In the genomic region with DNA sequence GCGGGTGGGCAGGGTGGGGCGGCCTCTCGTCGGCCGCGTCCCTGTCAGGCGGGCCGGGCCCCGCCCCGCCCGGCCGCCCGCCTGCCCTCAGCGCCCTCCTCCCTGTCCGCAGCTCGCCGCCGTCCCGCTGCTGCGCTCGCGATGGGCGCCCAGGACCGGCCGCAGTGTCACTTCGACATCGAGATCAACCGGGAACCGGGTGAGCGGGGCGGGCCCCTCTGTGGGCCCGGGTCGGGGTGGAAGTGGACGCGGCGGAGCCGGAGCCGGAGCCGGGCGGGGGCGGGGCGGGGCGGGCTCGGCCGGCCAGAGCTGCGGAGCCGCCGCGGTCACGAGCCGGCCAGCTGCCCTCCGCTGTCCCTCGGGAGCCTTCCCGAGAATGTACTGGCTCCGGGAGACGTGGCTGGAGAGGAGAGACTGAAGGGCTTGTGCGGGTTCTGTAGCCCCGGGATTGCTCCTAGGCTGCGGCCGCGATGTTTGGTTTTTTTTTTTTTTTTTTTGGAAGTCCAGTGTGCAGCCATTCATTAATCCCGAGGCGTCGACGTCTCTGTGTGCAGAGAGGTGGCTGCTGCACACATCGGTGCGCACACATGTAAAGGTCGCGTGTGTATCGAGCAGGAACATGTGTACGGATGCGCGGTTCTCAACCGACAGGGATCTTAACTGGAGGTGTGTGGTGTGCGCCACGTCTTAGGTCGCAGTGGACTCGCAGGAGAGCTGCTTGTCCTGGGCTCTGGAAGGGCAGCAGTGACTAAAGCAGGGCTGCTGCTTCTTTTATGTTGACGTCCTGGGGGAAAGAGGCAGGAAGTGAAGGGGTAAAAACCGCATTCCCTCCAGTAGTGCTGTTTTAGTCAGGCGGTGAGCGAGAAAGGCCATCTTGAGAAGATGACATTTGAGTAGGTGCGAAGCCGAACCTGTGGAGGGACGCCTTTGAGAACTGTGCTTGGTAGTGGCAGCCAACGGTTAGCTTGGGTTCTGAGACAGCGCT, we compare ENCODE assay signal across 8 mouse cellular contexts. TPM values are rescaled to one million over a fixed set of nuclear protein-coding genes. Genes with fewer than 3 reads are reported as not detected.
DNase-seq lines count a peak whose midpoint lies in the region; ATAC-seq and TF ChIP-seq lines count a peak whose summit lies in the region.

No protein-coding gene starts in this region.

- 0 out of 2 replicates have a peak, but pooled peaks have one; percentile 4 for TF ChIP-seq CTCF in lung, postnatal 0 days (IDR thresholded peaks at IDR 0.05)

- H3K4me3 ChIP-seq in forebrain, embryonic 14.5 days (ENCODE audit: low read depth, low read length): peak overlapping the region; percentile 94
- peak overlapping the region; percentile 53 for H3K4me3 ChIP-seq in intestine, embryonic 14.5 days (ENCODE audit: low read depth, low read length)
- H3K4me3 ChIP-seq in lung, postnatal 0 days (ENCODE audit: low read depth, low read length): peak overlapping the region; percentile 89

- no peaks in the 10 kb centered on the region for H3K27me3 ChIP-seq in forebrain, embryonic 14.5 days (replicated peaks; ENCODE audit: control insufficient read depth, insufficient read depth, low read length)
- no peaks in the 10 kb centered on the region for H3K27me3 ChIP-seq in intestine, embryonic 14.5 days (replicated peaks; ENCODE audit: control insufficient read depth, insufficient read depth, low read length)
- H3K27me3 ChIP-seq in lung, postnatal 0 days (replicated peaks; ENCODE audit: insufficient read depth, low read length): no peaks in the 10 kb centered on the region

- H3K4me1 ChIP-seq in forebrain, embryonic 14.5 days (ENCODE audit: control insufficient read depth, insufficient read depth, low read length): peaks cover 10% of the 10 kb centered on the region
- H3K4me1 ChIP-seq in intestine, embryonic 14.5 days (replicated peaks; ENCODE audit: control insufficient read depth, insufficient read depth, low read length): peaks cover 9% of the 10 kb centered on the region
- peaks cover 6% of the 10 kb centered on the region; the same call in 1 of the 2 replicates for H3K4me1 ChIP-seq in lung, postnatal 0 days (ENCODE audit: insufficient read depth, low read depth, low read length)

- H3K4me2 ChIP-seq in forebrain, embryonic 14.5 days (ENCODE audit: low read length): peak overlapping the region; percentile 95
- H3K4me2 ChIP-seq in intestine, embryonic 14.5 days (ENCODE audit: low read length): peak overlapping the region; percentile 64
- peak overlapping the region; percentile 61 for H3K4me2 ChIP-seq in lung, postnatal 0 days (replicated peaks; ENCODE audit: low read depth, low read length)

- H3K9ac ChIP-seq in forebrain, embryonic 14.5 days (ENCODE audit: low read length): peak overlapping the region; percentile 95
- peak overlapping the region; percentile 82 for H3K9ac ChIP-seq in intestine, embryonic 14.5 days (ENCODE audit: low read length)
- peak overlapping the region; percentile 94 for H3K9ac ChIP-seq in lung, postnatal 0 days (replicated peaks; ENCODE audit: low read depth)

- 1% methylated on average over 50 of the region's 87 CpGs for WGBS in forebrain, embryonic 14.5 days
- WGBS in intestine, embryonic 14.5 days: under 1% methylated on average over 72 of the region's 87 CpGs
- WGBS in lung, postnatal 0 days: under 1% methylated on average over 58 of the region's 87 CpGs

- H3K36me3 ChIP-seq in forebrain, embryonic 14.5 days (ENCODE audit: control insufficient read depth, insufficient read depth, low read length): no peaks in the 10 kb centered on the region
- H3K36me3 ChIP-seq in intestine, embryonic 14.5 days (ENCODE audit: control insufficient read depth, insufficient read depth, low read length): no peaks in the 10 kb centered on the region
- H3K36me3 ChIP-seq in lung, postnatal 0 days (ENCODE audit: insufficient read depth, low read length): no peaks in the 10 kb centered on the region

- ATAC-seq in forebrain, embryonic 14.5 days: peak; percentile 71; the same call in 1 of the 2 replicates
- peak; percentile 75 for ATAC-seq in intestine, embryonic 14.5 days (replicated peaks; ENCODE audit: low FRiP score, low TSS enrichment, low read depth)
- peak; percentile 36 for ATAC-seq in lung, postnatal 0 days

- no peak for TF ChIP-seq EP300 in lung, postnatal 0 days (IDR thresholded peaks at IDR 0.05)

- 0 out of 2 replicates have a peak, but pooled peaks cover 2% of the 10 kb centered on the region for H3K9me3 ChIP-seq in forebrain, embryonic 14.5 days (replicated peaks; ENCODE audit: control insufficient read depth, low read length)
- H3K9me3 ChIP-seq in intestine, embryonic 14.5 days (ENCODE audit: control insufficient read depth, low read length): no peaks in the 10 kb centered on the region
- no peaks in the 10 kb centered on the region for H3K9me3 ChIP-seq in lung, postnatal 0 days (ENCODE audit: low read length)

- DNase-seq in urinary bladder, postnatal 10 days (ENCODE audit: low spot score): peak; percentile 25
- no peak for DNase-seq in urinary bladder, postnatal 4 days (ENCODE audit: low spot score in 2 of 2)
- peak; percentile 41 for DNase-seq in c-Kit-negative CD71-positive TER-119-positive erythroid progenitor cells, embryonic 14.5 days (ENCODE audit: low read depth, low spot score)
- DNase-seq in forebrain, embryonic 14.5 days (ENCODE audit: low spot score): peak; percentile 44
- DNase-seq in intestine, embryonic 14.5 days (ENCODE audit: low spot score): peak; percentile 84
- DNase-seq in lung, postnatal 0 days (ENCODE audit: low spot score): peak; percentile 59
- peak; percentile 51 for DNase-seq in ovary, postnatal 14 days (ENCODE audit: low spot score)
- DNase-seq in layer of hippocampus, adult 9-10 months (ENCODE audit: low spot score): no peak

- peak overlapping the region; percentile 91 for H3K27ac ChIP-seq in forebrain, embryonic 14.5 days (ENCODE audit: low read depth, low read length)
- H3K27ac ChIP-seq in intestine, embryonic 14.5 days (ENCODE audit: low read depth): peak overlapping the region; percentile 95
- peak overlapping the region; percentile 98 for H3K27ac ChIP-seq in lung, postnatal 0 days (ENCODE audit: low read length)

RNA-seq across cellular contexts. Expression of gene Nktr, which starts 0.7 kb away (rescaled TPM):
- 41.5 and 53.0 TPM in 2 replicates for polyA plus RNA-seq in forebrain, embryonic 14.5 days (2014; fragmentation: Nextera tagmentation; extraction: Ambion mirVana)
- 69.7 and 71.7 TPM in 2 replicates for polyA plus RNA-seq in intestine, embryonic 14.5 days (2014; fragmentation: Nextera tagmentation; extraction: Ambion mirVana)
- 43.6 and 51.3 TPM in 2 replicates for polyA plus RNA-seq in lung, postnatal 0 days (2015; fragmentation: Nextera tagmentation; extraction: Ambion mirVana)

RNA-seq across cellular contexts. Expression of gene Ss18l2, which starts 9.5 kb away (rescaled TPM):
- 149 and 186 TPM in 2 replicates for polyA plus RNA-seq in forebrain, embryonic 14.5 days (2014; fragmentation: Nextera tagmentation; extraction: Ambion mirVana)
- polyA plus RNA-seq in intestine, embryonic 14.5 days (2014; fragmentation: Nextera tagmentation; extraction: Ambion mirVana): 135 and 152 TPM in 2 replicates
- polyA plus RNA-seq in lung, postnatal 0 days (2015; fragmentation: Nextera tagmentation; extraction: Ambion mirVana): 79.7 and 104 TPM in 2 replicates

RNA-seq across cellular contexts. Expression of gene Sec22c, which starts 14.3 kb away (rescaled TPM):
- 20.5 and 24.1 TPM in 2 replicates for polyA plus RNA-seq in forebrain, embryonic 14.5 days (2014; fragmentation: Nextera tagmentation; extraction: Ambion mirVana)
- polyA plus RNA-seq in intestine, embryonic 14.5 days (2014; fragmentation: Nextera tagmentation; extraction: Ambion mirVana): 9.5 and 9.7 TPM in 2 replicates
- polyA plus RNA-seq in lung, postnatal 0 days (2015; fragmentation: Nextera tagmentation; extraction: Ambion mirVana): 6.1 and 7.7 TPM in 2 replicates

RNA-seq across cellular contexts. Expression of gene Zfp651, which starts 39.5 kb away (rescaled TPM):
- polyA plus RNA-seq in forebrain, embryonic 14.5 days (2014; fragmentation: Nextera tagmentation; extraction: Ambion mirVana): 7.4 and 9.5 TPM in 2 replicates
- 13.1 and 14.1 TPM in 2 replicates for polyA plus RNA-seq in intestine, embryonic 14.5 days (2014; fragmentation: Nextera tagmentation; extraction: Ambion mirVana)
- polyA plus RNA-seq in lung, postnatal 0 days (2015; fragmentation: Nextera tagmentation; extraction: Ambion mirVana): 10.7 and 11.2 TPM in 2 replicates

RNA-seq across cellular contexts. Expression of gene Klhl40, which starts 57.8 kb away (rescaled TPM):
- 0.49 and 0.60 TPM in 2 replicates for polyA plus RNA-seq in forebrain, embryonic 14.5 days (2014; fragmentation: Nextera tagmentation; extraction: Ambion mirVana)
- polyA plus RNA-seq in intestine, embryonic 14.5 days (2014; fragmentation: Nextera tagmentation; extraction: Ambion mirVana): 0.22 and 0.26 TPM in 2 replicates
- 0.05 TPM in 1 of 2 replicates, not detected in the other for polyA plus RNA-seq in lung, postnatal 0 days (2015; fragmentation: Nextera tagmentation; extraction: Ambion mirVana)

Comparison
In these comparisons a context has a peak if more than half of its experiments do, and no peak if none do; other contexts are left out.
1. DNase-seq: peak in urinary bladder, postnatal 10 days (single experiment), c-Kit-negative CD71-positive TER-119-positive erythroid progenitor cells, embryonic 14.5 days (single experiment), forebrain, embryonic 14.5 days (single experiment), intestine, embryonic 14.5 days (single experiment), lung, postnatal 0 days (single experiment) and ovary, postnatal 14 days (single experiment); none in urinary bladder, postnatal 4 days (0 of 2) and layer of hippocampus, adult 9-10 months (single experiment).
2. Peak in every context shown above with its lines, with median percentiles within 50 percentile points of each other: ATAC-seq, H3K27ac ChIP-seq, H3K4me2 ChIP-seq, H3K4me3 ChIP-seq and H3K9ac ChIP-seq.